Mouse (Mus musculus): ENCODE measurements around the gene Gm11146.

Gene Gm11146

GRCm38 (mm10) chr16:77601994-77602393 lies at the start of gene Gm11146:
TSS of gene Gm11146 (minus strand) at chr16:77602094.
- no peak for DNase-seq

GRCm38 (mm10) chr16:77650596-77650995 lies 48.7 kb upstream of the Gm11146 start:
- DNase-seq, result no peak

DNA sequence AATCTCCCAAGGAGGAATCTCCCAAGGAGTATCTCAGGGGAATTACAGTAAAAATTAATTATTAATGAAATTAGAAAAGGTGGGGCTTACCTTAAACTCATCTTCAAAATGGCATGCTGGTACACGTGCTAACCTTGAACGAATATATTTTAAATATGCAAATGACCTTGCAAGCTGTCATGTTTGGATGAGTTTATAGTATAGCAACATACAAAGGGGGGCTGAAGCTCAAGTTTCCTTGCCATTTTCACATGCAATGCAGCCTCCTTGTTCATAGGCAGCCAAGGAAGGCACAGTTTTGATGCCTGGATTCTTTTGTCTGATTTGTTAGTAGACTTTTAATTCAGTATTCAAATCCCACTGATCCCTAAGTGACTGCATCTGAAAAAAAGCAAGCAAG lies 47.1 kb upstream of the Gm11146 start:
- DNase-seq, result no peak

DNA sequence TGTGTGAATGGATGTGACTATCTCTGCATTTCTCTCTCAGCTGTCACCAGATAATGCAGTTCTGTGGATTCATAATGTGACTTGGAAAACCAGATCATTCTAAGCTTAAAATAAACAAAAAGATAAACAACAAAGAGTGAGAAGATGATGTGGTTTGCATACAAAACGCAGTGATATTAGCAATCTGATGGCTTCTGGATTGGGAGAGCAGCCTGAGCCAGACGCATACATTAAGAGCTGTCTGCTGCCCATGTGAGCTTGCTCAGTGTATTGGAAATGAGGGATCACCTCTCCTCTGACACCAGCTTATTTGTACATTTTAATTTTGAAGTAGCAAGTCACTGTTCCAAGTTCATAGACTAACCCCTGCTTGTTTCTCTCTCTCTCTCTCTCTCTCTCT lies 46.3 kb upstream of the Gm11146 start:
- no peak for DNase-seq

DNA sequence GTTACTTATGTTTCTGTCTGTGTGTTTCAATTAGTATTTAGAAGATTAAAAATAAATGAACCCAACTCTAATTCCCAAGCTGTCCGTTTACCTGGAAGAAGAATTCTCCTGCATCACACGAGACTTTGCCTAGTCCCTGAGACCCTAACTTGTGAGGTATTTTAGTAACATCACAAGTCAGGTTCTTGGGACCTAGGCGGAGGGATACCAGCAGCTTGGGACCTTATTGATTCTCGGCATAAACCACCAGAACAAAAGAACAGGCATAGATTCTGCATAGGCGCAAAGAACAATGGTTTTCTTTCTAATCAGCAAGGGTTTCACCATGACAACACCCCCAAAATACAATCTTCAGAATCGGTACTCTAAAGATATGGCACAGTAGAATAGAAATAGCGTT lies 44.3 kb upstream of the Gm11146 start:
- no peak for DNase-seq

DNA sequence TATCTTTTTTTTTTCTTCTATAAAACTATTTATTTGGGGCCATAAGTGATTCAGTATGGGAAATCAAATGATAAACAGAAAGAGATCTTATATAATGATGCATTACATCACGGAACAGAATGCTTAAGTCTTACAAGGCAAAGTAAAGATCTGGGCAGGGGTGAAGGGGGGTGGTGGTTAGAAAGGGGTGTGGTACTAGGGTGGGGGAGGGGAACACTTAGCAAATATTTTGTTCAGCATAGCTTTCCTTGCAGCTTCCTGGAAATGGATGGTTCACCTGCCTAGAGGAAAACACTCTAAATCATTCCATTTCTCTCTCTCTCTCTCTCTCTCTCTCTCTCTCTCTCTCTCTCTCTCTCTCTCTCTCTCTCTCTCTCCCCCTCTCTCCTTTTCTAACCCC lies 43.1 kb upstream of the Gm11146 start:
- no peak for DNase-seq

- DNase-seq, result peak; percentile 13 to 25
Measured at GRCm38 (mm10) chr16:77643871-77644720, 42.2 kb upstream of the Gm11146 start.

DNA sequence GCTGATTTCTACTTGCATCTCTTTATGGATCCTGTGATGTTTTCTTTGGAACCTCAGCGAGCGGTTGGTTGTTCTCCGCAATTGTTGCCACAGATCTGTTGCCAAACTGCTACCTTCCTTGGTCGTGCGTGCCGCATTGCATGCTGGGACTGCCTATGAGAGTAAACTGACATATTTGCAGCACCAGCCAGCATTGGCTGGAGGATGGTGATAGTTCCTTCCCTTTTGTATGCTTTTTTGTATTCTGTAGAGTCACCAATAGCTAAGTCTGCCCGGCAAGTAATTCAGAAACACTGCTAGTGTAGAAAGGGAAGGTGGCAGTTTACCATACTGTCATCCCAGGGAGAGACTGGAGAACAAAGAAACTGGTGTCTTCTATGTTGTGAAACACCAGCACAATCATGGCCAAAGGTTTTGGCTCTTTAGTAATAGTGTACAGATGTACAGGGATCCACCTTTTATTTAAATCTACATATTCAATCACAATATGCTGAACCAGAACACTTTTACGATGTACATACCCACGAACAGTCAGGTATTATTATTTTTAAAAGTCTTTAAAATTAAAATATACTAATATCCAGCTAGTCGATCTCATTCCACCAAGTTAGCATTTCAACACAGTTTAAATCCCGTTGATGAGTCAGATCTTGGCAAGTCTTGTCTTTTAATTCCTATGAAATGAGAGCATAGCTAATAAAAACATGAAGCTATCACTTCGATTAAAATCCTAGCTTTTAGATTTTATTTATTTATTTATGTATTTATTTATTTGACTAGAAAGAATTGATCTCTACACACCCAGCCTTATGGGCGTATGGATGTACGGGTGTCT lies 41.4 kb upstream of the Gm11146 start:
- DNase-seq, result no peak

- no peak for DNase-seq
Measured at GRCm38 (mm10) chr16:77636497-77636896, 34.6 kb upstream of the Gm11146 start.

DNA sequence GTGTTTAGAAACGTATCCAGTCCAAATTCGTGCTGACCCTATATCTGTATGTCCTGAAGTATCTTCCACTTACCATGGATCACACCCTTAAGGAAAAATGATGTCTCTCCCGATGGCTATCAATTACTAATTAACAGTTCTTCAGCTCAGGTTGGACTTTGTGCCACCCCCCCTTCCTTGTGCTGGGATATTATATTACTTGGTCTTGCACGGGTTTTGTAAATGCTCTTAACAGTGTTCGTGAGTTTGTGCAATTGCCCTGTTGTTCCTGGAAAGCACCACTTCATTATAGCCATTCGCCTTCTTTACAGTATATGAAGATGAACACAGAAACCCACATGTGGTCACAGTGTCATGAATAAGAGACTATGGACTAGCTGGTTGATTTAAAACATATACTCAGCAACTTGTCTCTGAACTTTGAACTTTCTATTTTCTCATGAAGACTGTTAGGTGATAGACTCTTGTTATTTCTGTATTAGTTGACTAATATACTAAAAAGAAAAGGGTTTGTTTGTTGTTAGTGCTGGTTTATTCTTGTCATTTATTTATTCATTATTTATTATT lies 30.5 kb upstream of the Gm11146 start:
- no peak for DNase-seq

GRCm38 (mm10) chr16:77622681-77623080 lies 20.8 kb upstream of the Gm11146 start:
- no peak for DNase-seq

DNA sequence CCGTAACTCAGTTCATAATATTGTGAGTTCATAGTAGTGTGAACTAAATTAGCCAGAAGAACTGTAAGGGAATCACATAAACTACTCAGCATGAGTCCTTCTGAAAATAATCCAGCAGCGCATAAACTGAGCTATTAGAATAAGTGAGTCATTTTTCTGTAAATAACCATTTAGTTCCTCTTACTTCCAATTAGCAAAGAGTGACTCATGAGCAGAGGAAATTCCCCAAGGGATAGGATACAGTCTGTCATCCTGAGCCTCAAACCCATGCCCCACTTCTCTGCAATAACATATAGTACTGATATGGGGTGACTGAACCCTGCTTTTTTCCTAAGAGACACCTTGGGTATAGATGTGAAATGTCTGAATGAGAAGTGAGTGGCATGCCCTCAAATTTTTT lies 687 bp upstream of the Gm11146 start:
- DNase-seq, result no peak

DNA sequence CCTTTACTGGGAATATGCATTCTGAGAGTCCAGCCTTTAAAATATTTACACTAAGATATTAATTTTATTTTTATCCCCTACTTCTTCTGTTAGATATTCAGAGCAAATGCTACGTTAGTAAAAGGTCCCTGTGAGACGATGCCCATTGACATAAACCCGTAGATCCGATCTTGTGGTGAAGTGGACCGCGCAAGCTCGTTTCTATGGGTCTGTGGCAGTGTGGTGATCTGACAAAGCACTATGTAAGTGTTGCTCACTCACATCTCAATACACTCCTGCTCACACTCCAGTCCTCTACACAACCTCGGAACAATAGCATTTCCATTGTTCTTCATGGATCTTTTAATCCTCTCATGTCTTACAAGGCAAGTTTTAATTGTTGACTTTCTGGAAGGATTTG lies 3.1 kb downstream of the Gm11146 start:
- no peak for DNase-seq

- DNase-seq, result no peak
Measured at GRCm38 (mm10) chr16:77596556-77596955, 5.3 kb downstream of the Gm11146 start.

GRCm38 (mm10) chr16:77595661-77596060 lies 6.2 kb downstream of the Gm11146 start:
- DNase-seq, result no peak

DNA sequence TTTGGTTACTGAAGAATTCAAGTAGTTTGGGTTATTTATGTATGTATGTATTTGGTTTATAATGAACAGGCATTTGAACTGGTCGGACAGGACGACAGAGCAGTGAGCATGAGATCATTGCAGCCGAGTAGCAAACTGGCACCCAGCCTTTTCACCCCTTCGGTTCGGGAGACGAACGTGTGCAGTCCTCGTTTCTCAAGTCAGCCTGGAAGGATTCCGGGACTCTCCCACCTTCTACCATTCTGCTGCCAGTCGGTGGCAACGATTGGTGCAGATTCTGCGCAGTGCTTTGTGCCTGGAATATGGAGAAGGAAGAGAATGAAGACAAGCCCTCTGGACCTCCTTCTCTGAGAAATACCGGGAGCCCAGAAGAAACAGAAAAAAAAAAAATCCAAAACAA lies 7.3 kb downstream of the Gm11146 start:
- DNase-seq, result no peak

DNA sequence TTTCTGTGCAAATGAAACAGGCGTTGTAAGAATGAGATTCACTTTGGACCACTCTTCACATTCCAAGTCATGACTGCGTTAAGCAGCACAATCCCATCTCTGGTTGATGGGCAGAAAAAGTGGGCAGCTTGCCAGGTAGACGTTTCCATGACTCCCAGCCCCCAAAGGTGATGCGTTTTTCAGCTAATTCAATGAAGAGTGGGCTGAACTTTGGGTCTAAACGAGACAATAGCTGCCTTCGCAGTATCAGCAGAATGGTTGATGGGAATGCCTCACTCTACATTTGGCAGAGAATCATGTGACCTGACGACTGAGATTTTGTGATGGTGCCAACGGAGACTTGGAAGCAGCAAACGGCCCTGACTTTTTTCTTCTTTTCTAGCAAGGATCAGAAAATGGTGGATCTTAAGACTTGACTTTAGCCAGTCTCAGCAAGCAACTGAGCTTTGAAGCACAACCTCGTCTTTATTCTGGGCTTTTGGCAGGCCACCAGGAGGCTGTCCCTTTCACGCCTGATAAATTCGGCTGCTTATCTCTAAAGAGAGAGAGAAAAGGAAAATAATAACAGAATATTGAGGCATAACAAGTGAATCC lies 8.0 kb downstream of the Gm11146 start:
- no peak for DNase-seq

DNA sequence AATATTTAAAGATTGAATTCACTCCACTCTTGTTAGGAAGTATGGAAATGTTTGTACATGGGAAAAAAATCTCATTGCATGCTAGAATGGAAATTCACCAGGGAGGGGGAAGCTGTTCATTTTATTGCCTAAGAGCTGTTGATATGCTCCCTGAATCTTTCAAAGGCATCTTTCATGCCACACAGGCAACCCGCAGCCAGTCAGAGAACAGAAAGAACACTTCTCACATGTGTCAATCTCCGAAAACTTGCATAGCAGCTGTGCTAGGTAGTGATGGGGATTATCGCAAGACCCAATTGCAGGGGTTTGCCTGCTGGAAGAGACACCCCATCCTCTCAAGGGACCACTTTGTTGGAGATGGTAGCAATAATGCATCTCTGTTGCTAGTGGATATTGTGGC lies 8.9 kb downstream of the Gm11146 start:
- no peak for DNase-seq

DNA sequence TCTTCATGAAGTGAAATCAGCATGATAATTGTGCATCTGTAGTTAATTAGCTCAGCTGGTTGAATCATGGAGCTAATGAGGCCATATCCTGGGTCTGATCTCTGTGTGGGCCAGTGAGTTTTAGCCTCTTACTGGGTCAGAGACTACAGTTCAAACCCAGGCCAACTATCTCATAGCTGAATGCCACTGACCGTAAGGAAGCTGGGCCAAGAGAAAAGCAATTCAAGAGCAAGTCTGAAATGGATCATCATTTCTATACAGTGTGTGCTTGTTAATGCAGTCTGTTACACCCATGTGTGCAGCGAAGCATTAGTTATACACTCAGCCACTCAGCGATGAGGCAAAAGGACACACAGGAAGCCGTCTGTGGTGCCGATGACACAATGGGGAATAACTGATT lies 28.9 kb downstream of the Gm11146 start:
- no peak for DNase-seq

- no peak for DNase-seq
Measured at GRCm38 (mm10) chr16:77569457-77569856, 32.4 kb downstream of the Gm11146 start.

DNA sequence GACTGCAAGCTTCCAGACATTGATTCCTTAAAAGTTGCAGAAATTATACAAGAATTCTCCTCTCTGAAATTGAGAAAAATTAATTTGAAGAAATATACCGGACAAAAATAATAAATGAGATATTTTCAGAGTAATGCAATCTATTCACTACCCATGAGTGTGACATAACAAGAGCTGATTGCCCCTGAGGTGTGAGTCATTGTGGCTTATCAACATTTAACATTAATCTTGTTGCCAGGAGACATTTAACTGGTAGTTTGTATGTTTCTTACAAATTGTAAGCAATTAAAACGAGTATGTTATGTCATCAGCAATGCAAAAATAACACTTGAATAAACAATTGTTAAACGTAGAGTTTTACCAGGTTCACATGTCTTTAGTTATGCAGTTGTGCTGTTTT lies 33.5 kb downstream of the Gm11146 start:
- no peak for DNase-seq

GRCm38 (mm10) chr16:77562852-77563251 lies 39.0 kb downstream of the Gm11146 start:
- DNase-seq, result no peak

DNA sequence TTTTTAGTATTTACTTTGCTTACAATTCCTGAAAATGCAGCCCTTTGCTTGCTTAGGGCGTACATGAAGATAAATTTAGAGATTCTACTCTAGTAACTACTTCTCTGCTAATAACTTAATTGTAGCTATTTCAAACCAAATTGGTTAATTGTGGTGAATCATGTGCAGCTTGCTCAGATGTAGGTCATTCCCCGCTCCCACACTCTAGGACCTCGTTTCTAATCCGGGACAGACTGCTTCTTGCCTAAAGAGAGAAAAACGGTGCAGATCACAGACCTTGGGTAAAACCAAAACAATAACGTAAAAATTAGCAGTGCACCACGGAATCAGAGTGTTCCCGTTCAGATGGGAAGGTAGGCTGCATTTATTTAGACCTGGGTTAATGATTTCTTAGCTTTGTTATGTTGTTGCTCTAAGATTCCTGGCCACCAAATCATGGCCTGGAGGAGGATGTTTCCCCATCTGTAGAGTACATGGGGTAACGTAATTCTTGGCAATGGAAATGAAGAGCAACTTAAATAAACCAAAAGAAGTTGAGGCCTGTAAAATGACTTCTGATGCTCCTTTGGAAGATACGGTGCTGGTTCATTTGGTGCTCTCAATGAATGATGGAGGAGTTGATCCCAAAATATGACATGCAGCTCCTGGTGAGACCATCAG lies 45.3 kb downstream of the Gm11146 start:
- DNase-seq, result no peak
